Mouse (Mus musculus): ENCODE measurements around the gene Rnf130. TPM values are rescaled to one million over a fixed set of nuclear protein-coding genes. Genes with fewer than 3 reads are reported as not detected.

Gene Rnf130
- polyA plus RNA-seq, 1 experiment from 2014 or later, result 55.9 TPM

GRCm38 (mm10) chr11:50104016-50104415 is 78.9 kb downstream of the Rnf130 start:
- H3K36me3 ChIP-seq (ENCODE audit: control insufficient read depth, insufficient read depth, low read length), result peaks cover 31% of the 10 kb centered on the region
- DNase-seq (ENCODE audit: low spot score), result no peak
- H3K4me1 ChIP-seq (ENCODE audit: control insufficient read depth, insufficient read depth, low read length), result no peaks in the 10 kb centered on the region
- WGBS, result 93% methylated on average over 6 of the region's 6 CpGs
- no peak overlapping the region for H3K4me2 ChIP-seq (ENCODE audit: low read length)
- no peak overlapping the region for H3K9ac ChIP-seq (ENCODE audit: low read length)
- H3K27me3 ChIP-seq (replicated peaks; ENCODE audit: control insufficient read depth, insufficient read depth, low read length), result no peaks in the 10 kb centered on the region
- H3K9me3 ChIP-seq (replicated peaks; ENCODE audit: control insufficient read depth, low read length), result no peaks in the 10 kb centered on the region
- ATAC-seq, result no peak
- no peak overlapping the region for H3K4me3 ChIP-seq (ENCODE audit: low read depth, low read length)
- H3K27ac ChIP-seq (ENCODE audit: low read depth, low read length), result no peak overlapping the region

- no peak overlapping the region for H3K4me2 ChIP-seq (ENCODE audit: low read length)
- H3K9ac ChIP-seq (ENCODE audit: low read length), result no peak overlapping the region
- H3K4me1 ChIP-seq (ENCODE audit: control insufficient read depth, insufficient read depth, low read length), result no peaks in the 10 kb centered on the region
- WGBS, result 92% methylated on average over 5 of the region's 5 CpGs
- H3K27me3 ChIP-seq (replicated peaks; ENCODE audit: control insufficient read depth, insufficient read depth, low read length), result no peaks in the 10 kb centered on the region
- no peak overlapping the region for H3K4me3 ChIP-seq (ENCODE audit: low read depth, low read length)
- peaks cover 24% of the 10 kb centered on the region for H3K36me3 ChIP-seq (ENCODE audit: control insufficient read depth, insufficient read depth, low read length)
- H3K27ac ChIP-seq (ENCODE audit: low read depth, low read length), result no peak overlapping the region
- no peaks in the 10 kb centered on the region for H3K9me3 ChIP-seq (replicated peaks; ENCODE audit: control insufficient read depth, low read length)
- ATAC-seq, result no peak
- DNase-seq (ENCODE audit: low spot score), result no peak
These were observed 80.1 kb downstream of the Rnf130 start for GRCm38 (mm10) chr11:50105237-50105636.

- Histone ChIP-seq H3K36me3 (ENCODE audit: control insufficient read depth, insufficient read depth, low read length) (peaks cover 25% of the 10 kb centered on the region), H3K9me3 (replicated peaks; ENCODE audit: control insufficient read depth, low read length) (no peaks in the 10 kb centered on the region), H3K9ac (ENCODE audit: low read length) (no peak overlapping the region), H3K27ac (ENCODE audit: low read depth, low read length) (no peak overlapping the region), H3K4me2 (ENCODE audit: low read length) (no peak overlapping the region), H3K4me3 (ENCODE audit: low read depth, low read length) (no peak overlapping the region), H3K4me1 (ENCODE audit: control insufficient read depth, insufficient read depth, low read length) (no peaks in the 10 kb centered on the region), H3K27me3 (replicated peaks; ENCODE audit: control insufficient read depth, insufficient read depth, low read length) (no peaks in the 10 kb centered on the region)
- DNase-seq (ENCODE audit: low spot score) (no peak), ATAC-seq (no peak)
- 89% methylated on average over 7 of the region's 7 CpGs for WGBS
These were observed 80.9 kb downstream of the Rnf130 start for GRCm38 (mm10) chr11:50106024-50106423.

- ATAC-seq (no peak), DNase-seq (ENCODE audit: low spot score) (no peak)
- Histone ChIP-seq H3K27me3 (replicated peaks; ENCODE audit: control insufficient read depth, insufficient read depth, low read length) (no peaks in the 10 kb centered on the region), H3K36me3 (ENCODE audit: control insufficient read depth, insufficient read depth, low read length) (peaks cover 20% of the 10 kb centered on the region), H3K27ac (ENCODE audit: low read depth, low read length) (no peak overlapping the region), H3K9ac (ENCODE audit: low read length) (no peak overlapping the region), H3K4me2 (ENCODE audit: low read length) (no peak overlapping the region), H3K4me3 (ENCODE audit: low read depth, low read length) (no peak overlapping the region), H3K9me3 (replicated peaks; ENCODE audit: control insufficient read depth, low read length) (no peaks in the 10 kb centered on the region), H3K4me1 (ENCODE audit: control insufficient read depth, insufficient read depth, low read length) (no peaks in the 10 kb centered on the region)
- WGBS, result 84% methylated on average over 8 of the region's 8 CpGs
These were observed 83.7 kb downstream of the Rnf130 start for GRCm38 (mm10) chr11:50108823-50109244.

DNA sequence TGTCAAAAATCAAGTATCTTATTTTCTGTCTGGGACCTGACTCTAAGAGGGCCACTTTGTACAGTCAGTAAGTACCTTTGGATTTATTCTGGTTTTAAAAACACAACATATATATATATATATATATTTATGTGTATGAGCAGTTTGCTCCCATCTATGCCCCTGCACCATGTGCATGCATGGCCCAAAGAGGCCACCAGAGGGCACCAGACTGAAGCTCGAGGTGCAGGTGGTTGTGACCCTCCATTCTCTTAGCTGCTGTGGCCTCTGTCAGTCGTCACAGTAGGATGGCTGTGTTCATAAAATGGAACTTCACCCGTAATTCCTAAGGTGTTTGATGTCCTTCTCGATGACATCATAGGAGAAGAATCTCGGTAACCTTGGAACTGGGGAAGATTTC is 89.2 kb downstream of the Rnf130 start:
- ATAC-seq (peak; percentile 75; the same call in 1 of the 2 replicates), DNase-seq (ENCODE audit: low spot score) (peak; percentile 62)
- Histone ChIP-seq H3K9me3 (replicated peaks; ENCODE audit: control insufficient read depth, low read length) (no peaks in the 10 kb centered on the region), H3K4me1 (ENCODE audit: control insufficient read depth, insufficient read depth, low read length) (no peaks in the 10 kb centered on the region), H3K36me3 (ENCODE audit: control insufficient read depth, insufficient read depth, low read length) (peaks cover 12% of the 10 kb centered on the region), H3K4me2 (ENCODE audit: low read length) (no peak overlapping the region), H3K9ac (ENCODE audit: low read length) (no peak overlapping the region), H3K27ac (ENCODE audit: low read depth, low read length) (no peak overlapping the region), H3K4me3 (ENCODE audit: low read depth, low read length) (no peak overlapping the region), H3K27me3 (replicated peaks; ENCODE audit: control insufficient read depth, insufficient read depth, low read length) (no peaks in the 10 kb centered on the region)
- WGBS, result 15% methylated on average over 5 of the region's 5 CpGs

DNA sequence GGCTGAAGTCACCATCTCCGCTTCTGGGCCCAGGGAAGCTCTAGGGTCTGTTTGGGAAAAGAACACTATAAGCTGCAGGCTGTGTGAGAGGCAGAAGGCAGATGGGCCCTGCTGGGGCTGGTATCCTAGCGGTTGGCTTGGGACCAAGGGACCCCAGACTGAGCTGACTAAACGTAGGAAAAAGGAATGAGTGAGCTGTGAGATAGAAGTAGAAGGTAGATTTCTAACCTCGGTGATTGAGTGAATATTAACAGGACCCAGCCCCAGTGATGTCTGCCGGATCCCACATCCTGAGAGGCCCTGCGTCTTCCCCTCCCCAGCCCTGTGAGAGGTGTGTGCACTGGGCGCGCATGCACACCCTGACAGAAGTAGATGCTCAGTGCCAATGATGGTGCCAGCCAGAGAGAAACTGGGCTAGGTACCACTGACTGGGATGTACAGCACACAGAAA is 97.5 kb downstream of the Rnf130 start:
- peak; percentile 48 for DNase-seq (ENCODE audit: low spot score)

DNA sequence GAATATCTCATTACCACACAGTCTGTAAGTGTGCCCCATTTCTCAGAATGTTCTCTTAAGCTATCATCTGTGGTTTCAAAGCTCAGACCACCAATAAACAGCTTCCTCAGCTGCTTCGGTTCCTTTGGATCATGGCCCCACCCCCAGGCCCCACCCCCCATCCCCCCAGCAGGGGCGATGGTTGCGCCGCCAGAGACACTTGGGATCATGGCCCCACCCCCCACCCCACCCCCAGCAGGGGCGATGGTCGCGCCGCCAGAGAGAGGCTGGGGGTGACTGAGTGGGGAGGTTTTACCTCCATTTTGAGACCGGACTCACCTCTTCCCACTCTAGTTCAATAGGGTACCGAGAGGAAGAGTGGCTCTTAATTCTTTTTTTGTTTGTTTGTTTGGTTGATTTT is 102.6 kb downstream of the Rnf130 start:
- Histone ChIP-seq H3K9ac (ENCODE audit: low read length) (no peak overlapping the region), H3K36me3 (ENCODE audit: control insufficient read depth, insufficient read depth, low read length) (no peaks in the 10 kb centered on the region), H3K4me3 (ENCODE audit: low read depth, low read length) (no peak overlapping the region), H3K4me1 (ENCODE audit: control insufficient read depth, insufficient read depth, low read length) (peaks cover 8% of the 10 kb centered on the region), H3K4me2 (ENCODE audit: low read length) (peak overlapping the region; percentile 26; the same call in 1 of the 2 replicates), H3K27me3 (replicated peaks; ENCODE audit: control insufficient read depth, insufficient read depth, low read length) (no peaks in the 10 kb centered on the region), H3K9me3 (replicated peaks; ENCODE audit: control insufficient read depth, low read length) (no peaks in the 10 kb centered on the region), H3K27ac (ENCODE audit: low read depth, low read length) (no peak overlapping the region)
- DNase-seq (ENCODE audit: low spot score), result no peak
- WGBS, result 8% methylated on average over 10 of the region's 10 CpGs
- no peak for ATAC-seq

More for the DNA sequence above, 97.5 kb downstream of the Rnf130 start:
- Histone ChIP-seq H3K9ac (ENCODE audit: low read length) (no peak overlapping the region), H3K4me3 (ENCODE audit: low read depth, low read length) (no peak overlapping the region), H3K4me1 (ENCODE audit: control insufficient read depth, insufficient read depth, low read length) (no peaks in the 10 kb centered on the region), H3K27ac (ENCODE audit: low read depth, low read length) (no peak overlapping the region), H3K36me3 (ENCODE audit: control insufficient read depth, insufficient read depth, low read length) (peaks cover 29% of the 10 kb centered on the region), H3K27me3 (replicated peaks; ENCODE audit: control insufficient read depth, insufficient read depth, low read length) (no peaks in the 10 kb centered on the region), H3K9me3 (replicated peaks; ENCODE audit: control insufficient read depth, low read length) (no peaks in the 10 kb centered on the region), H3K4me2 (ENCODE audit: low read length) (no peak overlapping the region)
- 85% methylated on average over 8 of the region's 8 CpGs for whole genome bisulfite sequencing
- ATAC-seq, result peak; percentile 44; the same call in 1 of the 2 replicates

- H3K27me3 ChIP-seq (replicated peaks; ENCODE audit: control insufficient read depth, insufficient read depth, low read length), result no peaks in the 10 kb centered on the region
- H3K36me3 ChIP-seq (ENCODE audit: control insufficient read depth, insufficient read depth, low read length), result peaks cover 6% of the 10 kb centered on the region
- H3K4me3 ChIP-seq (ENCODE audit: low read depth, low read length), result peak within 1 kb of the TSS; percentile 87
- WGBS, result under 1% methylated on average over 77 of the region's 77 CpGs
- peak within 1 kb of the TSS; percentile 99 for H3K9ac ChIP-seq (ENCODE audit: low read length)
- ATAC-seq (peak; percentile 95), DNase-seq (ENCODE audit: low spot score) (peak; percentile 93)
- no peaks in the 10 kb centered on the region for H3K9me3 ChIP-seq (replicated peaks; ENCODE audit: control insufficient read depth, low read length)
- peak within 1 kb of the TSS; percentile 90 for H3K4me2 ChIP-seq (ENCODE audit: low read length)
- H3K27ac ChIP-seq (ENCODE audit: low read depth, low read length), result peak within 1 kb of the TSS; percentile 84
- H3K4me1 ChIP-seq (ENCODE audit: control insufficient read depth, insufficient read depth, low read length), result peaks cover 8% of the 10 kb centered on the region
These were observed 105.9 kb downstream of the Rnf130 start, which contains the start of gene Tbc1d9b for GRCm38 (mm10) chr11:50130811-50131766. Gene Tbc1d9b, plus strand, starts transcription at chr11:50131396.

DNA sequence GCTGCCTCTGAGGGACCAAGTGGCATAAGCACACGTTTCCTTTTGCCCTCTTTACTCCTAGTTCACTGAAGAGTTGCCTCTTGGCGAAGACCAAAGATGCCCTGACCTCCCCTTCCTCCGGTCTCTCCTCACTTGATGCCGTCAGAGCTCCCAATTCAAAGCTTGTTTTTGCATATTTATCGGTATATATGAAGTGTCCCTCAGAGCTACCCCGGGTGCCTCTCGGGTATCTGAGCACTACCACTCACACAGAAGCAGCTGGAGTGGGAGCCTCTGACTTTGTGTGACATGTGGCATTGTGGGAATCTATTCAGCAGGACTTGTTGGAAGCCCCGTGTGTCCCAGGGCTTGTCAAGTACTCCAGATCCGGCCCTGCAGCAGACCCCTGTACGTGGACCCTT is 106.7 kb downstream of the Rnf130 start:
- ATAC-seq, result peak; percentile 13
- Histone ChIP-seq H3K4me3 (ENCODE audit: low read depth, low read length) (peak overlapping the region; percentile 87), H3K27ac (ENCODE audit: low read depth, low read length) (no peak overlapping the region), H3K27me3 (replicated peaks; ENCODE audit: control insufficient read depth, insufficient read depth, low read length) (no peaks in the 10 kb centered on the region), H3K36me3 (ENCODE audit: control insufficient read depth, insufficient read depth, low read length) (peaks cover 13% of the 10 kb centered on the region), H3K9me3 (replicated peaks; ENCODE audit: control insufficient read depth, low read length) (no peaks in the 10 kb centered on the region), H3K4me1 (ENCODE audit: control insufficient read depth, insufficient read depth, low read length) (peaks cover 8% of the 10 kb centered on the region), H3K4me2 (ENCODE audit: low read length) (peak overlapping the region; percentile 90), H3K9ac (ENCODE audit: low read length) (peak overlapping the region; percentile 99)
- WGBS, result 12% methylated on average over 10 of the region's 10 CpGs
- DNase-seq (ENCODE audit: low spot score), result peak; percentile 24
